Mouse (Mus musculus) splenic B cell, adult 2 months (primary cell): ENCODE data around the gene Tmem44.
"Not testable (repeated sequence)": the region's sequence is repeated elsewhere in the genome, so short reads cannot be mapped to it uniquely, and the experiment has no call there.

Experiments
- DNase-seq: peaks from one replicate; pipeline ENCODE4 v3.0.0-alpha.2; 2011; ENCODE audit warnings: low read depth, low spot score
- H3K27me3 ChIP-seq: 2 replicates; pipeline ENCODE4 v1.6.1; 2012; ENCODE audit warnings: mild to moderate bottlenecking, low read length, moderate library complexity, mixed read lengths; ENCODE audit not compliant: control insufficient read depth, poor library complexity, insufficient read depth, severe bottlenecking
- H3K36me3 ChIP-seq: 2 replicates; pipeline ENCODE4 v1.6.1; 2012; ENCODE audit warnings: mild to moderate bottlenecking, low read length, moderate library complexity, mixed read lengths; ENCODE audit not compliant: control insufficient read depth, poor library complexity, insufficient read depth, severe bottlenecking

Gene Tmem44

DNA sequence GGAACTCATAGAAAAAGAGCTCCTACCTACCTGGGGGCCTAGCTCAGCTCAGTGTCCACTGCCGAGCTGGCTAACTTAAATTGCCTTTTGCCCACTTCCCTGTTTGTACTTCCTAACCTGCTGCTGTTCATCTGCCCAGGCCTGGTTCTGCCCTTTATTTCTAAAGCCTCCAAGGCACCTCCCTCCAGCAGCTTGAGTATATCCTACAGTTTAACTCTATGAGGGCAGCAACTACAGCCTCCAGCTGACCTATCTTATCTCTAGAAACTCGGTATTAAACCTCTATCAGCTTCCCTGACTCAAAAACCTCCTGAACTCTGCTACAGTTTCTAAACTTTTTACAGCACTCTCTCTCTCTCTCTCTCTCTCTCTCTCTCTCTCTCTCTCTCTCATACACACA, 78.7 kb downstream of the Tmem44 start:
- Histone ChIP-seq H3K36me3 (no peaks in the 10 kb centered on the region), H3K27me3 (no peaks in the 10 kb centered on the region)
- DNase-seq, result no peak

DNA sequence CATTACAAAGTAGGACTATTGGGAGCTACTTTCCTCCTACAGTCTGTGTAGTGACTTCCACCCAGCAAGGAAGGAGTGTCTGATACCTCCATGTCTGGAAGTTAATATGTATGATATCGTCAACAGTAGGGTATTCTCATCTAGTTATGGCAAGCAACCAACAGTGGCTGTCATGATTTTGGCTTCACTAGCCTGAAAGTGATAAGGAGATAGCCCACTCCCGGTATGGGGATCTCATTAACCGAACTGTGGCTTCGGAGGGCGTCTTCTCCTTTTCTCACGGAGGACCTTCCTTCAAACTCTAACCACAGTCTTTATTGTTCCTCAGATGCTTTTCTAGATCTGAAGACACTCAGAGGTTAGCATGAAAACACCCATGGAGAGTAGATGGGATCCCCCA, 81.7 kb downstream of the Tmem44 start:
- H3K36me3 ChIP-seq, result no peaks in the 10 kb centered on the region
- no peak for DNase-seq
- no peaks in the 10 kb centered on the region for H3K27me3 ChIP-seq

DNA sequence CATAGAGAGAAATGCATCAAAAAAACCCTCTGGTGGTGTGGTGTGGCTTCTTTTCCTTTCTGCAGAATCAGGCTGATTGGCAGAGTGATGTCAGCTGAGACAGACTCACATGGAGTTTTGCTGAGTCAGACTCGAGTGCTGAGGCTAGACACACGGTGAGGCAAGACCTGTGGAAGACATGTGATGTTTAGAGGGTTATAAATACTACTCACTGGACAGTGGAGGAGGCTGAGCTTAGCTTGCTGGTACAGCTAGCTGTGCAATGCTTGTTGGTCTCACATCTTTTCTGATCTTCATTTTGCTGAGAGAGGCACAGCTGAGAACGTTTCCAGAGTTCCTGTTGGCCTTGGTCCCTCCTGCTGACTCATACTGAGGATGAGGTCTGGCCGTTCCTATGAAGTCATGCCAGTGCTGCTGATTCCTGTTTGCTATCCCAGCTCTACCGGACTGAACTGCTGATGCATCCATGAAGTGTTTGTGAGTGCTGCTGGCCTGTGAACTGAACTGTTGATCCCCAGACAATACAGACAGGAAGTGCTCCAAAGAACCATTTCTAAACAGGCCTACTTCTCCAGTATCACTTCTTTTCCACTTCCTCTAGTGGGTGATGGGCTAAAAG, 84.9 kb downstream of the Tmem44 start:
- Histone ChIP-seq H3K36me3 (no peaks in the 10 kb centered on the region), H3K27me3 (no peaks in the 10 kb centered on the region)
- no peak for DNase-seq

DNA sequence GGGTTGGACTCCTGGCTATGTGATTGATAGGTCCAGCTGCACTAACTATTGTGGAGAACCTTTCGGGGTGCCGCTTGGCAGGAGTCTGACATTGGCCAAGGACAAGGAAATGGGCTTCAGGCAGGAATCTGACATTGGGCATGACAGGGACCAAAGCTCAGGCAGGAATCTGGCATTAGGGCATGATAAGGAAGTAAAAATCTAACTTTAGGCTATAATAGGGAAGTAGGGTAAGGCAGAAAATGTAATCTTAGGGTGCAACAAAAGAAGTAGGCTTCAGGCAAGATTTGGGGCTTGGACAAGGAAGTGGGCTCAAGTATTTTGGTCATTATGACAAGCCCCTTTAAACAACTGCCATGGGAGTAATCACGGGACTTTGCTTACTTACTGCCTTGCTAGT, 85.9 kb downstream of the Tmem44 start:
- H3K36me3 ChIP-seq, H3K27me3 ChIP-seq, DNase-seq: not testable (repeated sequence)
